Mouse (Mus musculus): Measurements from ENCODE around the gene Nr1d1.

DNA sequence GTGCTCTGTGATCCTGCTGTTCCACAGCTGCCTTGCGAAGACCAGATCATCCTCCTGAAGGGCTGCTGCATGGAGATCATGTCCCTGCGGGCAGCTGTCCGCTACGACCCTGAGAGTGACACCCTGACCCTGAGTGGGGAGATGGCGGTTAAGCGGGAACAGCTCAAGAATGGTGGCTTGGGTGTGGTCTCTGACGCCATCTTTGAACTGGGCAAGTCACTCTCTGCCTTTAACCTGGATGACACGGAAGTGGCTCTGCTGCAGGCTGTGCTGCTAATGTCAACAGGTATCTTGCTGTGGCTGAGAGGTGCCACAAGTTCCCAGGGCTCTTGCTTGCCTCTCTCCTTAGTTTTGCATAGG lies 11.7 kb downstream of the Nr1d1 start:
- no peak for TF ChIP-seq POLR2A (IDR thresholded peaks at IDR 0.05; ENCODE audit: extremely low read depth, insufficient read depth, low read length)
- no peak for TF ChIP-seq CTCF (IDR thresholded peaks at IDR 0.05; ENCODE audit: extremely low read depth, insufficient read depth, low read length)
